Mouse (Mus musculus) cerebral cortex, adult 2 months (tissue): ENCODE results near the gene Adamts17.

Experiments used
- WGBS: fragments of 180-500 bp; shearing (Covaris S2); methylation state at CpG from one replicate; pipeline ENCODE4 v1.1.7; 2018; 5-methylcytosine and 5-hydroxymethylcytosine counted together

Gene Adamts17

DNA sequence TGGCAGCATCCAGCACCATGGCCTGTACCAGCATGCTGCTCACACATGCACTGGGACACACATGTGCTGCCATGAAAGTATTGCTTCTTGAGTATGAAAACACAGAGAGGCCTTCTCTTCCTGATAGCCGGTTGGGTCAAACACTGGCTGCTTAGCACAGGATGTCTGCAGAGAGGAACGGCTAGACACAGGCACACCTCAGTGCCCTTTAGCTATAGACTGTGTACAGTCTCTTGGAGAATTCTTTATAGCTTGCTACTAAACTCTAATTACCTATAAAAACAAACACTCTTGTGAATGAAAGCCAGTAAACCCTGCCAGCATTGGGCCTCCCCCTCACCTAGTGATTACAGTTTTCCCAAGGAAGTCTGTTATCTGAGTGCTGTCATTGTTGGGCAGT lies 131.4 kb downstream of the Adamts17 start:
- 76% methylated on average over 2 of the region's 2 CpGs for WGBS

DNA sequence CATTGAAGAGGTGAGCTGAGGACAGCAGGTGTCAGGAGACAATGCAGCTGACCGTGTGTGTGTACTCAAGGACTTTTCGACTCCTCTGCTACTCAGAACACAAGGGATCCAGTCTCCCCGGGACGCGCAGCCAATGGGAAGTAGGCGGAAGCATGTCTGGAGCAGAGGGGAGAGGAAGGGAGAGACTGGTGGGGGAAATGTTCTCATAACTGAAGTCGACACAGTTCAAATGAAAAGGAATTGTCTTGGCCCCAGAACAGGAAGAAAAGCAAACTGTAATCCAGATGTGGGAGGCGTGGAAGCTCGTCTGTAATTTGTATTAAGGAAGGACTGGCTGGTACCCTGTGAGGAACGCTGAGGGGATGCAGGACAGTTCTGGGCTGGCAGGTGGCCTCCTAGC lies 135.3 kb downstream of the Adamts17 start:
- 74% methylated on average over 10 of the region's 10 CpGs for WGBS

DNA sequence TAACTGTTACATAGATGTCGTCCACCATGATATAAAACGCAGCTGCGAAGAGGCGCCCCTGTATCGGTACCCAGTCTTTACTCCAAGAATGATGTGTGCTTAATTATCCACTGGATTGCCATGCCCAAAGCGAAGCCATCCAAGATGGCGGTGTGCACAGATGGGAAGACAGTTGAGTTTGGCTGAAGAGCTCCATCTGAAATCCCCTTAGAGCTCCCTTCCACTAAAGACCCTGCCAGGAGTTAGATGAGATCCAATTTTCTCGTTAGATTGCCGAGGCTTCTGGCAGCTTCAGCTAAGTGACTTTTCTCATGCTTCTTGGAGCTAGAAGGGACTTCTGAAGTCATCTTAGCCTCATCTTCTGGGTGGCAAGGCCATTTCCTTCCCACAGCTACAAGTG lies 136.8 kb downstream of the Adamts17 start:
- 90% methylated on average over 9 of the region's 9 CpGs for WGBS

DNA sequence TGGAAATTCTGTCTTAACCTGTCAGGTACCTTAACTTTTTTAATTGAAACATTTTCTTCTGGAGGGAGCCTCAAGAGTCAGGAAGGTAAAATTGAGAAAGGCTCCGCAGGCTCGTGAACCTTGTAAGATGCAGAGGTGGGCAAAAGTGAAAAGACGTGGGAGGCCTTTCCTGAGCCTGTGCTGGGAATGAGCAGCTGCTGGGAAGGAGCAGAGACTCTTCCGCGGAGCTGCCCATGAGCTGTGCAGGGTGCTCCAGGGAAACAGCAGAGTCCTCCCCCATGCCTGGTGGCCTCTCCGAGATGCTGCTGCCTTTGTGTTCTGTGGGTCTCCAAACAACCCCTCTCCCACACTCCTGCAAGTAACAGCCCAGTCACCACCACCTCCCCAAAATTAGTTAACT lies 142.1 kb downstream of the Adamts17 start:
- WGBS, result 77% methylated on average over 6 of the region's 6 CpGs

DNA sequence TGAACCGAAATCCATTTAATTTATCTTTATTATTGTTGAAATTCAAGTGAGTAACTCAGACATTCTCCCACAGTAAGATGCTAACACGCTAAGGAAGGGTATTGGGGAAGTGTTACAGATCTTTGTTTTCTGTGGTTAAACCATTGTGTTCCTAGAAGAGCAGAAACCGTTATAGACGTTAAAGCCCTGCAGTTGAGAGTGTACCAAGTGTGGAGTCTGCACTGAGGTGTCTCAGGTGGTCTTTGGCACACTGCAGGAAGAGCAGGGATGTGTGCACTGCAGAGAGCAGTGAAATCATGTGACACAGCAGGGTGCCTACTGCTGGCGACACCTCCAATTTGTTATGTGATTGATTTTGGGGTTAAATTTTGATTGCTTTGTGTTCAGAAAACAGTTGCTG lies 142.5 kb downstream of the Adamts17 start:
- 81% methylated on average over 5 of the region's 5 CpGs for WGBS

DNA sequence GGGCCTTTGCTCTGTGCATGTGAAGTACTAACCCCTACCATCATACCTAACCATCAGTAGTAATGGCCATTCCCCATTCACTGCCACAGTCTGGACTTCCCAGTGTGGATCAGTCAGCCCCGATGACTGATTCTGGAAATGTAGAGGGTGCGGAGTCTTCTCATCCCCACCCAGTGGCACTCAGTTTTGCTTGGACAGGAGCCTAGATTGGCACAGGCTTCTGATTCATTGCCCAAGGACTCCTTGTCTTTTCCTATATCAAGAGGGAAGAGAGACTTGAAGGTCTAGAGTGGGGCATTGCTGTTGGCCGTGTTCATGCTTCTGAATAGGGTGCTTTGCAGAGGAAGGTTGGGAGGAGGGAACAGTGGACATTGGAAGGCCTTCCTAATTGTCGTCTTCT lies 148.1 kb downstream of the Adamts17 start:
- 82% methylated on average over 4 of the region's 4 CpGs for WGBS

DNA sequence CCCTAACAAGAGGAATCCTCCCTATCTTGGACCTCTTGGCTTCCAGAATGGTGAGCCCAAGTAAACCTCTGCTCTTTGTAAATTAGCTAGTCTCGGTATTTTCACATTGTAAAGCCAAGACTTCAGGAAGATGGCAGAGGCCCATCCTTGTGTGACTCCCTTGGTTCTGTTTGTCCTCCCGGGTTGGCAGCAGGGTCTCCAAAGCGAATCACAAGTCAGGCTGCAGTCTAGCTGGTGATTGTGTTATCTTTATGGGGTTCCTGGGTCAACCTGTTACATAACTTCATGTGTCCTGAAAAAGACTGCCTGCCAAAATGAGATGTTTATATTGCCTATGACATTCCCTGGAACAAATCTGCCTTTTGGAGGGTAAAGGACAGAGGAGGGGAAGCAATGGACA lies 148.9 kb downstream of the Adamts17 start:
- 87% methylated on average over 3 of the region's 3 CpGs for WGBS

DNA sequence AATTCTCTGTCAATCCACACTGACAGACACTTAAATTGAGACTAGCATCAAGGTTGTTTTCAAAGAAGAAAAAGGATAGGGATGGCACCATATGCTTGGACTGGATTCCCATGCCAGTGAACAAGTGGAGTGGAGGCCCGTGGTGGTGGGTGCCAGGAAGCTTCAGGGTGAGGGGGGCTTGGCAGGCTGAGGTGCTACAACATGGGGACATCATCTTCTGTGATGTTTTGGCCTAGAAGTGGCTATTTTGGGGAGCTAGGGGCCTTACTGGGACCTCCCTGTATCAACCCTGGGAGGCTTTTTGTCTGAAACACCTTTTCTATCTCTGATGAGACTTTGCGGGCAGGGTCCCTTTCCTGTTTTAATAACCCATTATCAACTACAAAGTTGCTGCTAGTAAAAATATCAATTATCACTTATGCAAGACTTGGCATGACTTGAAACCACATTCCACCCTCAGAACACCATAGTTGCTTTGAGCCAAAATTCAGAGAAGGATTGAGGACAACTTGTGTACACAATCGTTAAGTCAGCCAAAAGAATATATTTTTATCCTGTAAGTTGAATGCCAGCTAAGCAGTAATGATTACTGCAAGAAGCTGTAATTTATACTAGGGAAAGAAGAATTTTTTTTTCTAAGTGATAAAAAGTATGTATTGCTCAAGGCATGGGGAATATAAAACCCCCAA lies 150.0 kb downstream of the Adamts17 start:
- 45% methylated on average over 3 of the region's 3 CpGs for WGBS

DNA sequence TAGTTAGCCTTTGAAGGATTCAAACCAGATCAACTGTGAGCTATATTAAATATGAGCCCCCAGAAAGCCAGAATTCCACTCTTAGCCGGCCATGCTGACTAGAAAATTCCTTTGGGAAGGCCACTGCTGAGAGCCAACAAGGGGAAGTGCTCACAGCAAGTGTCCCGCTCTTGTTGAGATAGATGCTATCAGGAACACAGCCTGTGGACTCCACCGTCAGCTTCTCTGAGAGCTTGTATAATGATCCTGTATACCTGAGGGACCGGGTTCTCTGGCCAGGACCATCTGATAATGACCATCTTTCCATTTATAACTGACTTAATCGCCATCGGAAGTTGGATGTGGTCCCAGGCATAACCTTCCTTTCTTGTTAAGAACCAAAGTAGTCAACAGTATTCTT lies 159.3 kb downstream of the Adamts17 start:
- WGBS, result 84% methylated on average over 6 of the region's 6 CpGs

DNA sequence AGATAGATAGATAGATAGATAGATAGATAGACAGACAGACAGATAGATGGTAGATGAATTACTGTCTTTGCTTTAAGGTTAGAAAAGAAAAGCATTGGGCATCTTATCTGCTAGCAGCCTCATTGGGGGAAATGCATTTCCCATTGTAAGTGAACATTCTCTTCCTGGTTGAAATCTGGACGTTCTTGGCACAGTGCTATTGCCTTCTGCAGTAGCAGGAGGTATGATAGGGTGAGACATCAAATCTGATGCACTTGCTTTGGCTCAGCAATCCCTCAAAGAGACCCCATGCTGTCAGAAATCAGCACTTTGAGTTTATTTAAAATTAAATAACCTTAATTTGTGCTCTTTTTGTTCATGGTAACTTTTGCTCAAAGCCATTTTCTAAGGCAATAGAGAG lies 164.1 kb downstream of the Adamts17 start:
- WGBS, result 61% methylated on average over 1 of the region's 1 CpGs

DNA sequence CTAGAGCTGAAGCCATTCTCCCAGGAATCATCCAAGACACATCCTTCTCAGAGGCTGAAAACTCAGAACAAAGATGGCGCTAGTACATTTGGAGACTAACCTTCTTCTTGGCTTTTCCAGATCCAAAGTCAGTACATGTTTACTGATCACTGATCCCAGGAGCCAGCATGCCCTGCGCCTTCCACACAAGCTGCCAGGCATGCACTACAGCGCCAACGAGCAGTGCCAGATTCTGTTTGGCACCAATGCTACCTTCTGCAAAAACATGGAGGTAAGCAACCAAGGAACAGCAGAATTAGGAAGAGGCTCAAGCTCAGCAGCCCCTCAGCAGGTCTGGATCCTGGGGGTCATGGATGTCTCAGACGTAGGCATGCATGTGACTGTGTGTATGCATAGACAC lies 164.7 kb downstream of the Adamts17 start:
- 85% methylated on average over 5 of the region's 5 CpGs for WGBS

DNA sequence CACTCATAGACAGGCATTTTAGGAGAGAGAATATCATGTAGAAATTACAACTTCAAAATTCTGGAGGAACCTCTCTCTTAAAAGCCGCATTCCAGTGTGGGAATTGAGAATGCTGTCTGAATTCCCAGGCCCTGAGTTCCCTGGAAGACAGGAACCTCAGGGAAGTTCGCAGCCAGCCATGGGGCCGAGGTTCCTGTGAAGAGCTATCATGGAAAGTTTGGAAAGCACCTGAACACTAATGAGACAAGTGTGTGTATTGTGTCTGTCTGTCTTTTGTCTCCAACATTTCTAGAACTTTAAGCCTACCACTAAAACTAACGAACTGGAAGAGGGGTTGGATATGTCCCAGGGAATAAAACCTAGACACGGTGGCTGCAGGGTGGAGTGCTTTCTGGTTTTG lies 170.3 kb downstream of the Adamts17 start:
- WGBS, result 81% methylated on average over 5 of the region's 5 CpGs

DNA sequence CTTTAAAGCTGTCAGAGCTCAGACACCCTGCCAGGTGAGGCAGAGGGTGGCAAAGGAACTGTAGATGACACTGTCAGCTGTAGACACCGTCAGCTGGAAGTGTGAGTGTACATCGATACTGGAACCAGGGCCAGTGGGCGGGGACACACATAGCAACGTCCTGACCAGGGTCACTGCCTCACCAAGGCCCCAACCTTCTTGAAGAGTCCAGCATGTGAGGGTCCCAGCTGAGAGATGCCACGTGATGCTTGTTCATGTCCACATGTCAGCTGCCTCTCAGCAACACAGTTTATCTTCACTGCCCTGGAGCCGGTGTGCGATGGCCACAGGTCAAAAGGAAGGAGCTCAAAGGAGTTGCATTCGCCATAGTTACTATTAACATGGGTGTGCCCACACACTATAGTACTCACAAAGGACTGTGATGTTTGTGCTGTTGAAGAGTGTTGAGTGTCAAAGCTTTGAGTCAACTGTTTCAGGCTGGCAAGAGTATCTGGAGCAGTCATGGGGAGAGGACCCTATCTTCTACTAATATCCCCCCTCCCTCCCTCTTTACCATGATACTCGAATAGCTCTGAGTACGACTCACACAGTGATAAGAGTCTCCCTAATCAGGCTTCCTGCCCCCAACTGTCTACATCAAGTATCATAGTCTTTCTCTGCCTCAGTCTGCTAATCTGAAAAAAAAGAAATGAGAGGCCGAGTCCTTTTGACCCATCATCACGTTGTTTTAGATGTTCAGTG lies 172.6 kb downstream of the Adamts17 start:
- WGBS, result 84% methylated on average over 12 of the region's 12 CpGs

DNA sequence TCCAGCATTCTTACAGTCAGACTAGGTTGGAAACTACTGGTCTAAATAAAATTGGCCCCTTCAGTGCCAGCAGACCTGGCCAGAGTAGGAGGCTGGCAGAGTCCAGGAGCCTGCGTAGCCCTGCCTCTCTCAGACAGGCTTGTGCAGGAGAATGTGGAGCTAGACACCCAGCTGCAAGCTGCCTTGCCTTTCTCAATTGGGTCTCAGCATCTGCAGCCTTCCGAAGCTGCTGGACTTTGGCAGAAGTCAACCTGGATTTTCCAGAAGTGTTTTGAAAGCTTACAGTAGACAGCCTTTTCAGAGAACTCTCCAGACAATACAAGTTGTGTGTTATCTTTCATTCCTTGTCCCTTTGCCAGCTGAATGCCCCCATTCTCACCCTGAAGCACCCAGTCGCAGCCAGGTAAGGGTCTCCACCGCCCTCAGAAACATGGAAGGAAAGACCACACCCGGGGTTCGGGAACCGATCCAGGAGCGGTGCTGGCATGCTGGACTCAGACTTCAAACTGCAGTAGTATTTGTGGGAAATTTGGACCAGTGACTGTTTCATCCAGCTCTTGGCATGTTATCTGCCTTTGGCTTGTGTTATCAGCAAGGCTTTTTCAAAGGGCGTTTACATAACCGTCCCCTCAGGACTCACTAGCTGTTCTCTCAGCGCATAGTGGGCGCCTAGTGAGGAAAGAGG lies 173.8 kb downstream of the Adamts17 start:
- WGBS, result 67% methylated on average over 12 of the region's 12 CpGs

DNA sequence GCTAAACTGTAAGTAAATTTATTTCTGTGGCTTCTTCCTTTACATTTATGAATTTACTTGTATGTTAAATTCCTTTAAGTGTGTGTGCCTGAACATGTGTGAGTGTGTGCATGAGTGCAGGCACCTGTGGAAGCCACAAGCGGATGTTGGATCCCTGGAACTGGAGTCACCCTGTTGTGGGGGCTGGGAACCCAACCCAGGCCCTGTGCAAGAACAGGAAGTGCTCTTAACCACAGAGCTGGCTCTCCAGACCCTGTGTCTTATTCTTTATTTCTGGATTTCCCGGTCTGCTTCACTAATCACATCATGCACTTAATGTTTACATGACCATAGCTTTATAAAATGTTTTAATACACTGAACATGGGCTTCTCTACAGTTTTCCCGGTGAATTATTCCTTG lies 180.4 kb downstream of the Adamts17 start:
- 87% methylated on average over 3 of the region's 3 CpGs for WGBS

DNA sequence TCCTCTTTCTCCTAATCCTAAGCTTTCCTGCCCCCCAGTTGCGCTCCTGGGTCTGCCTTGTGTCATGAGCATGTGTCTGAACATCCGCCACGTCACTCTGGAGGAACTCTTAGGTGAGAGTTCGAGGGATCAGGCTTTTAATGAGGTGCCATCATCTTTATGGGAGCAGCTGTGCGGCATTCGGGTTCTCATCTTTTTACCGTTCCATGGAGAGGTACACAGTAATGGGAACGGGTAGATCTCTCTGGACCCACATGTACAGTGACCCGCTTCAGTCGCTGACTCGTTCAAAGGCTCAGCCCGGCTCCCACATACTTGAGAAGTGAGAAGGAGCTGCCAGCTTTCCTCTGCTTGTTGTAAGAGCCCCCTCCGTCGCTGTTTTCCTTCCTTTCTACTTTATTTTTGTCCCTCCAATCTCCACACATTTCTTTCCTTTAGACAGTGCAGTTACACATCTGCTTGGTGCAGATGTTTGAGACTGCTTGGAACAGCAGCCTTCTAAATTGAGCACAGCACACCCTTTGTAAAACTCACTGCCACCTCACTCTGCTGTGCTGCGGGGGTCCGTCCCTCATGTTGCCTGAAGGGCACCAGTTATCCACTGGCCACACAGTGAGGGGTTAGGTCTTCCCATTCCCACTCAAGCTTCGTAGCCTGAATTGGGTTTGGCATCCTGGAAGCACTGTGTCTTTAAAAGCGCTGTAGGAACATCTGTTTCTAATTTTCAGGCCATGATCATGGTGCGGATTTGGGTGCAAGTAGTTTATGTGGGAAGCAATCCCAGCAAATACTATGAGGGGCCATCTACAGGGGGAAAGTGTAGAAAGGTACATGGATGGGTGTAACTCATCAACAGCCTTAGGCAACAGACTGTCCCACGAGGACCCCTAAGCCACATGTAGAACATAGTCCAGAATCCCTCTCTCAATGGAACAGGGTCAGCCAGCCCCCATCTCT lies 186.9 kb downstream of the Adamts17 start:
- WGBS, result 69% methylated on average over 20 of the region's 20 CpGs

DNA sequence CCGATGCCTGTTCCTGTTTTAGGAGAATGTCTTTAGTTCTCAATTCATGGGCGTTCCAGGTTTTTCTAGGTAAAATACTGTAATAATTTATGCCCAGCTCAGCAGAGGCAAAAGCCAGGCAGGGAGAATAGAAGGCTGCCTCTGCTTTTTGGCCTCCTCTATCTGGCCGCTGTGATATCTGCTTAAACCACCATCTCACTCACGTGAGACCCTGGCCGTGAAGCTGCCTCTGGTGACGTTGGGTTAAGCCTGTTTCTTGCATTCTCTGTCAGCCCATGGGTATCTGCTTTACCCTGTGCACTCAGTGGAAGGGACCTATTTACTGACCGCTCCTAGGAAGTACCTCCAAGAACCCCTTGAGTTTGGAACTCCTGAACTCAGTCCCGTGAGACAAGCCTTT lies 187.7 kb downstream of the Adamts17 start:
- 95% methylated on average over 8 of the region's 8 CpGs for WGBS

DNA sequence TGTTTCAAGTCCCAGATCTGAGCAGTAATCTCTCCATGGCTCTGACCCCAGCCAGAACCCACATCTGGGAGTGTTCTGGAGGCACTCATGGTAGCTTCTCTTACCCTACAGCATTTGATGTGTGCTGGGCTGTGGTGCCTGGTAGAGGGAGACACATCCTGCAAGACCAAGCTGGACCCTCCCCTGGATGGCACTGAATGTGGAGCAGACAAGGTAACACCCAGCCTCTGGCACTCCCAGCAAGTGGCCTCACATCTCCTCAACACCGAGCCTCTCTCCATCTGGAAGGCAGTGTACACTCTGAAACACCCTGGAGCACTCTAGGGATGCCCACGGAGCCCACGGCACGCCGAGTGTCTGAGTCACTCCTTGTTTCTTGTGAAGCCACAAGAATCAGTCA lies 188.2 kb downstream of the Adamts17 start:
- WGBS, result 85% methylated on average over 5 of the region's 5 CpGs

DNA sequence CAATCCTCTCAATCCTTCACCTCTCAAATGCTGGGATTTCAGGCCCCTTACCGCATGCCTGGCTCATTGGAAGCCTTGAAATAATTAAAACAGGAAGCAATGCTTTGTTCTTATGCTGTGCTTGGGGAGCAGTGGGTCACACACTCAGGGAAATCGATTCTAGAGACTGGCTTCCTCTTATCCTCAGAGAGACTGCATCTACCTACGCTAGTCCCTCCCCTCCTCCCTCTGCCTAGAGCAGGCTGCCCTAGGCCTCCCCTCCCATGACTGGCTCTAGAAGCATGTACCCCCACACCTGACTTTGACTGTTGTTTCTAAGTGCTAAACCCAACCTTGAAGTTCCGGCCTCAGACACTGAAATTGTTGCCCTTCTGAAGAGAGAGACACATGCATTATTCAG lies 189.4 kb downstream of the Adamts17 start:
- 83% methylated on average over 4 of the region's 4 CpGs for WGBS

DNA sequence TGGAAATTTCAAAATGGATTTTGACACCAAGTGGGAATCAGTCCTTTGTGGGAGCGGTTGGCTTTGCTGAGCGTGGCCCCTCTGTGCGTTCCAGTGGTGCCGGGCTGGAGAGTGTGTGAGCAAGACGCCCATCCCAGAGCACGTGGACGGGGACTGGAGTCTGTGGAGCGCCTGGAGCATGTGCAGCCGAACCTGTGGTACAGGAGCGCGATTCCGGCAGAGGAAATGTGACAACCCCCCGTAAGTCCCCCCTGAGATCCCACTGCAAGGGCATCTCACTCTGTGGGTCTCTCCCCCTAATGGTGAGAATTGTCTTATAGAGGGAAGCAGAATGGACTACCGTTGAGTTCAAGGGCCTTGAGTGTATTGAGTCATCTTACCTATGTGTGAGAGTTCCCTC lies 189.9 kb downstream of the Adamts17 start:
- 94% methylated on average over 14 of the region's 14 CpGs for WGBS

DNA sequence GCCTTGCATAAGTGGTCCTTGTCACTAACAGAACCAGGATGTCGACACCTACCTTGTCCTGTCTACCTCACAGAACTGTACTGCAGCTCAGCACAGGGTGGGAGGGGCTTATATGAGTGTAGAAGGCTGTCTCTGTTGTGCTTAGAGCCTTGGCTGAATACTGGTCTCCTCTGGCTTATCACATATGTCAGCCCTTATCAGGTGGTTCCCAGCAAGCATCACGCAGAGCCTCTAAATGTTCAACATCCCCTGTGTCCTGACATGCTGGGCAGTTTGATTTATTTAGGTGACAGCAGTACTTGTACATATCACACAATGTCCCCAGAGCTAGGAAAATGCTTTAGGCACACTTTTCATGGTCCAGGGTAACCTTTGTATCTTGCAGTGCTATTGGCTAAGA lies 191.7 kb downstream of the Adamts17 start:
- 98% methylated on average over 2 of the region's 2 CpGs for WGBS

DNA sequence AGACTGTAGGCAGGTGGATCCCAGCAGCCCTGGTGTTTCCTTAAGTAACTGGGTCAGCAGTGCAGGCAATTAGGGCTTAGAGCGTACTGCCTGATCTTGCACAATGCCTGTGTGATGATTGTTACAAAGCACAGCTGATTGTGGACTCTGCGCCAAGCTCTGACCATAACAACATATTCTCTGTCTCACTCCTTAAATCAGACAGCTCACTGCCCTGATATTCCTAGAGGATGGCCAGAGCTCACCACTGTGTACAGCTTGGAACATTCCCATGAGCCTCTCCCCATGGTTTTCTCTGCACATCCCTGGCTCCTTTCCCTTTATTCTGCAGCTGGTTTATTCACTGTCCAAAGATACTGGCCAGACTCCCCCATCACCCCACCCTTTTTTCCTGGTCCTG lies 194.8 kb downstream of the Adamts17 start:
- WGBS, result 89% methylated on average over 2 of the region's 2 CpGs
